Mouse (Mus musculus): ENCODE data around the gene Myt1l. TPM values are rescaled to one million over a fixed set of nuclear protein-coding genes. Genes with fewer than 3 reads are reported as not detected.

The Myt1l gene
- polyA plus RNA-seq, 1 experiment from 2014 or later = 331 TPM

DNA sequence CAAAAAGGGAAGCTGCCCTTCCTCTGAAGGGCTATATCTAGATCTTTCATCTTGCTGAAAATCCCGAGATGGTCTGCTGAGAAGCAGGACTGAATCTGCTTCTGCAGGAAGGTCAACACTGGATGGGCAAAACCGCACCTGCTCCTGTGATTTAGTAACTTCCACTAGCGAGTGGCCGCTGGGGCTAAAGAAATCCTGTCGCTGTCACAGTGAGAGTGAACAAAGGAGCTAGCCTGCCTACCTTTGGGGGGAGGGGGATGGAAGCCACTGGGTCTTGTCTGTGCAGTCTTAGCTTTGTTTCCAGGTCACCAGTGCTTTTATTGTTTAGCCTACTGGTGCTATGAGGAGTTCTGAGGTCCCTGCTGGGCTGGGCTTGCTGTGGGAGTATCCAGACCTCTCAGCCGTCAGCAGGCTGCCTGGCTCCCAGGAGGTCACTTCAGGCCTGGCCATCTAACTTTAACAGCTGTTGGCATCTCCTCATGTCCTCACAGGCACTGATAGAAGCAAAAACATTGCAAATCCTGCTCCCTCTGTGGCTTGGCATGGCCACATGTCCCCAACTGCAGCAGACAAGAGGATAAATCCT, 173.6 kb downstream of the Myt1l start:
- no peaks in the 10 kb centered on the region for H3K9me3 ChIP-seq
- H3K4me3 ChIP-seq = no peak overlapping the region
- no peak overlapping the region for H3K9ac ChIP-seq
- H3K4me1 ChIP-seq = peaks cover 60% of the 10 kb centered on the region
- H3K4me2 ChIP-seq = no peak overlapping the region
- WGBS = 5% methylated on average over 6 of the region's 6 CpGs
- no peaks in the 10 kb centered on the region for H3K27me3 ChIP-seq (replicated peaks)
- H3K27ac ChIP-seq = peak overlapping the region; percentile 75
- H3K36me3 ChIP-seq (replicated peaks) = no peaks in the 10 kb centered on the region
- ATAC-seq (replicated peaks) = no peak

DNA sequence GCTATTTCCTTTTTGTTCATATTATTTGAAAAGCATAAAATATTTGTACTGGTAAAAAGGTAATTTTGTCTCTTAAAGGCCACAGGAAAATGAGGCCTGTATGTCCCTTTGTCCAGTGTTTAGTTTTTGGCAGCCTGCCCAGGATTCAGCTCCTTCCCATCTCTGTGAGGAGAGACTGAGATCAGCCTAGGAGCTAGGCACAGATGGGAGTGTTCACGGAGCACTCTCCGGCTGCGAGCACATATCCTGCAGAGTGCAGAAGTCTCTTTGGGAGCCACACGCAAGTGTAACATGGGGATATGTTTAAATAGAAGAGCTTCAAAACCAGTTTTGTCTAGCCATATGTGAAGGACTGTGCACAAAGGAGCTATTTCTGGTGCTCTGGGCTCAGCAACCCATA, 174.4 kb downstream of the Myt1l start:
- no peak for ATAC-seq (replicated peaks)
- Histone ChIP-seq H3K4me3 (no peak overlapping the region), H3K36me3 (replicated peaks) (no peaks in the 10 kb centered on the region), H3K9me3 (no peaks in the 10 kb centered on the region), H3K27ac (peak overlapping the region; percentile 75), H3K9ac (no peak overlapping the region), H3K4me1 (peaks cover 55% of the 10 kb centered on the region), H3K27me3 (replicated peaks) (no peaks in the 10 kb centered on the region), H3K4me2 (no peak overlapping the region)
- 30% methylated on average over 4 of the region's 4 CpGs for WGBS

GRCm38 (mm10) chr12:29703541-29703940, 175.4 kb downstream of the Myt1l start:
- H3K9ac ChIP-seq = no peak overlapping the region
- no peaks in the 10 kb centered on the region for H3K9me3 ChIP-seq
- no peak overlapping the region for H3K4me3 ChIP-seq
- H3K27me3 ChIP-seq (replicated peaks) = no peaks in the 10 kb centered on the region
- WGBS = 75% methylated on average over 8 of the region's 8 CpGs
- H3K27ac ChIP-seq = peak overlapping the region; percentile 75; the same call in 1 of the 2 replicates
- no peaks in the 10 kb centered on the region for H3K36me3 ChIP-seq (replicated peaks)
- ATAC-seq (replicated peaks) = no peak
- H3K4me1 ChIP-seq = peaks cover 46% of the 10 kb centered on the region
- H3K4me2 ChIP-seq = no peak overlapping the region

DNA sequence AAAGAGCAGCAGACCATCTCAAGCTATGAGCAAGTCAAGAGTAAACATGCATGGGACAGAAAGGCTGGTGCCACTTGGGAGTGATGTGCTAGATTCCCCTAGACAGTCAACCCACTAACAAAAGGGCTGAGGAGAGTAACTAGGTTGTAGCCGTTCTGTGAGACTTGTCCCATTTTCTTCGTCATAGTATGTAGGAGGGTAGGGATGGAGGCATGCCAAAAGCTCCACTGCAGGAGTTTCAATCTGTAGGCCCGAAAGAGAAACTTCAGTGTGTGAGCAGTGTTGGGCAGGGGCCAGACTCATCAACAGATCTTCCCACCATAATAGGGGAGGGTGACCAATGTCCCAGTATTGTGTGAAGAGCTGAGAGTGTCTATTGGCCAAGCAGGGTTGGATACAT, 178.9 kb downstream of the Myt1l start:
- Histone ChIP-seq H3K9me3 (no peaks in the 10 kb centered on the region), H3K4me1 (peaks cover 16% of the 10 kb centered on the region), H3K4me3 (no peak overlapping the region), H3K27ac (no peak overlapping the region), H3K36me3 (replicated peaks) (no peaks in the 10 kb centered on the region), H3K9ac (no peak overlapping the region), H3K27me3 (replicated peaks) (no peaks in the 10 kb centered on the region), H3K4me2 (no peak overlapping the region)
- no peak for ATAC-seq (replicated peaks)
- 77% methylated on average over 3 of the region's 3 CpGs for WGBS

GRCm38 (mm10) chr12:29708166-29708565, 180.0 kb downstream of the Myt1l start:
- no peak overlapping the region for H3K4me2 ChIP-seq
- no peak for ATAC-seq (replicated peaks)
- H3K4me1 ChIP-seq = peaks cover 8% of the 10 kb centered on the region
- no peak overlapping the region for H3K9ac ChIP-seq
- no peaks in the 10 kb centered on the region for H3K27me3 ChIP-seq (replicated peaks)
- no peaks in the 10 kb centered on the region for H3K36me3 ChIP-seq (replicated peaks)
- H3K9me3 ChIP-seq = no peaks in the 10 kb centered on the region
- no peak overlapping the region for H3K27ac ChIP-seq
- 73% methylated on average over 3 of the region's 3 CpGs for WGBS
- H3K4me3 ChIP-seq = no peak overlapping the region

DNA sequence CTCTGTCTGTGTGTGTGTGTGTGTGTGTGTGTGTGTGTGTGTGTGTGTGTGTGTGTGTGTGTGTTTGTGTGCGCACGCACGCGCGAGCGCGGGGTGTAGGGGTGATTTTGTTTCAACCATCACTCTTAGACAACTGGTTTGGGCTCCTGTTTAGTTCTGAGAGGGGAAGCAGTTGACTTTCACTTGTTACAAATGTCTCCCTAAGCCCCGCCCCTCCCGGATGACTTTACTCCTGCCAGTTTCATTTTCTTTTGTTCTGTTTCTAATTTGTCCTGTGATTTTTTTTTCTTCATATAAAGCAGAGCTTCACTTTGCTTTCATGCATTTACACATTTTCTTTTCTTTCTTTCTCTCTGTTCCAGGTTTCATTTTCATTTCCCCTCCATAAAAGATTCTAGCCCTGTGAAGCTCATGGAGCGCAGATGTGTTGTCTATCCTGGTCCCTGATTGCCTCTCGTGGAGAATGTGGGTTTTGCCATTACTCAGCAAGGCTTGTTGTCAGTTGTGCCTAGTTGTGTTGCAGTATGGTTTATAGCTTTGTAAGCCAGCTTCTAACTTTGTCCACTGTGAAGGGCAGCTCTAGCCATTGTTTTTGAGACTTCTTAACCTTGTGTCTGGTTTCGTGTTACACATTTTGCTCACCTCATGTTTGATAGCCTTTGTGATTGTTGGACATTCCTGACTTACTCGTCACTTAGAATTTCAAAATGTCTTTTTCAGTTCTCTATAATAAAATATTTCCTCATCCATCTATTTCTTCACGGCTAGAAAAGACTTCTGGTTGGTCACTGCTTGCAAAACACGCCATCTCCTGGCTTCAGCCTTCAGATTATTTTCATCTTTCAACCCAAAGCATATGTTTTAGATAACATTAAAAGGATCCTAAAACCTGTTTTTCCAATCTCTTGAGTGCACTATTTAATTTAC, 184.9 kb downstream of the Myt1l start:
- Histone ChIP-seq H3K9me3 (no peaks in the 10 kb centered on the region), H3K4me3 (no peak overlapping the region), H3K27me3 (replicated peaks) (no peaks in the 10 kb centered on the region), H3K27ac (0 out of 2 replicates have a peak overlapping the region, but pooled peaks have one; percentile 34), H3K36me3 (replicated peaks) (no peaks in the 10 kb centered on the region), H3K4me2 (no peak overlapping the region), H3K9ac (no peak overlapping the region), H3K4me1 (0 out of 2 replicates have a peak, but pooled peaks cover 2% of the 10 kb centered on the region)
- 84% methylated on average over 15 of the region's 15 CpGs for WGBS
- ATAC-seq (replicated peaks) = no peak

- Histone ChIP-seq H3K4me1 (peaks cover 12% of the 10 kb centered on the region), H3K4me2 (no peak overlapping the region), H3K9ac (no peak overlapping the region; the same call in 1 of the 2 replicates), H3K36me3 (replicated peaks) (no peaks in the 10 kb centered on the region), H3K9me3 (no peaks in the 10 kb centered on the region), H3K4me3 (no peak overlapping the region), H3K27me3 (replicated peaks) (no peaks in the 10 kb centered on the region), H3K27ac (peak overlapping the region; percentile 61)
- 0 out of 2 replicates have a peak, but pooled peaks have one; percentile 52 for ATAC-seq (replicated peaks)
- 53% methylated on average over 17 of the region's 17 CpGs for WGBS
These were observed 195.6 kb downstream of the Myt1l start for GRCm38 (mm10) chr12:29723722-29724338.

DNA sequence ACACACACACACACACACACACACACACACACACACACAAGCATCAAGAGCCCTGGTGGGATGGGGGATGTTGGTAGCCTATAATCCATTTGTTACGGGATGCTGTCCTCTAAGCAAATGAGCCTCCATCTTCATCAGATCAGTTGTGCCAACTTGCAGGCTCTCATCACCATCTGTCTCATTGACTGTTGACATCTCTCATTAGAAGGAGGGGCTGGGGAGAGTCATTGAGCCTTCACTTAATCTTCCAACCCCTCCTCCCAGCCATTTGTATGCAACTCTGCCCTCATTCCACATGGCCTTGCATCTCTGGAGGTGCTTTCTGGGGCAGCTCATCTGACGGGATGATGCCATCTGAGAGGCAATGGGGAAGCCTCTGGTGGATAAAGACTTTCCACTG, 200.1 kb downstream of the Myt1l start:
- no peak overlapping the region for H3K4me2 ChIP-seq
- no peaks in the 10 kb centered on the region for H3K27me3 ChIP-seq (replicated peaks)
- no peaks in the 10 kb centered on the region for H3K36me3 ChIP-seq (replicated peaks)
- 68% methylated on average over 2 of the region's 2 CpGs for WGBS
- no peak overlapping the region for H3K27ac ChIP-seq
- no peak for ATAC-seq (replicated peaks)
- H3K9me3 ChIP-seq = no peaks in the 10 kb centered on the region
- H3K9ac ChIP-seq = no peak overlapping the region
- peaks cover 13% of the 10 kb centered on the region for H3K4me1 ChIP-seq
- no peak overlapping the region for H3K4me3 ChIP-seq

DNA sequence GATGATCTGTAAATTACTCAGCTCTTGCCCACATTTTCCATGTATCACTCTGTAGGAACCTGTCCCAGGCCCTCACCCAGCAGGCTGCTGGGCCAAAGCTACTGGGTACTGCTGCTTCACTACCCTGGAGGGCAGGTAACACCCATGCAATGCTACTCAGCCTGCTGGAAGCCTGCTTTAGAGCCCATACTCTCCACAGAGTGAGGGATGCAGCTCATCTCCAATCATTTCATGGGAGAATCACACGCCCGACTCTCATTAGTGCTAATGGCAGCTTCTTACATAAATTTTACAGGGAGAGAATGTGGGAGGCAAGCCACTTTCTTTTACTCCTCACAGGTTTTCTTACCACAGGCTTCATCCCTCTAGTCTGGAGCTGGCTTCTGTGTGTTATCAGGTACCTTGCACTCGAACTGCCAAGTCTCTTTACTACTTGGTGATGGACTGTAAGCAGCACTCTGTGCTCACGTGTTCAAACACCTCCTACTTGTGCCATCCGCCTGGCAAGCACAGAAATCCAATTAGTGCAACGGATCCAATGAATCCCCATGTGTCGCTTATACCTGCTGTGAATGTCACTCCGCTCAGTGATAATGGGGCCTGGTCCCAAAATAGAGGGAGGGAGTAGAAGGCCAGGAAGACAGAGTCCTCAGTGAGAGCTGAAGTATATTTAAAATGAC, 212.3 kb downstream of the Myt1l start:
- no peaks in the 10 kb centered on the region for H3K36me3 ChIP-seq (replicated peaks)
- H3K9ac ChIP-seq = no peak overlapping the region
- peak overlapping the region; percentile 60 for H3K27ac ChIP-seq
- H3K9me3 ChIP-seq = no peaks in the 10 kb centered on the region
- H3K27me3 ChIP-seq (replicated peaks) = no peaks in the 10 kb centered on the region
- peaks cover 18% of the 10 kb centered on the region for H3K4me1 ChIP-seq
- peak; percentile 41 for ATAC-seq (replicated peaks)
- no peak overlapping the region for H3K4me3 ChIP-seq
- no peak overlapping the region for H3K4me2 ChIP-seq
- WGBS = 49% methylated on average over 8 of the region's 8 CpGs

- WGBS = 87% methylated on average over 6 of the region's 6 CpGs
- H3K27ac ChIP-seq = peak overlapping the region; percentile 48
- H3K36me3 ChIP-seq (replicated peaks) = no peaks in the 10 kb centered on the region
These were observed 213.0 kb downstream of the Myt1l start for GRCm38 (mm10) chr12:29741181-29741580.

DNA sequence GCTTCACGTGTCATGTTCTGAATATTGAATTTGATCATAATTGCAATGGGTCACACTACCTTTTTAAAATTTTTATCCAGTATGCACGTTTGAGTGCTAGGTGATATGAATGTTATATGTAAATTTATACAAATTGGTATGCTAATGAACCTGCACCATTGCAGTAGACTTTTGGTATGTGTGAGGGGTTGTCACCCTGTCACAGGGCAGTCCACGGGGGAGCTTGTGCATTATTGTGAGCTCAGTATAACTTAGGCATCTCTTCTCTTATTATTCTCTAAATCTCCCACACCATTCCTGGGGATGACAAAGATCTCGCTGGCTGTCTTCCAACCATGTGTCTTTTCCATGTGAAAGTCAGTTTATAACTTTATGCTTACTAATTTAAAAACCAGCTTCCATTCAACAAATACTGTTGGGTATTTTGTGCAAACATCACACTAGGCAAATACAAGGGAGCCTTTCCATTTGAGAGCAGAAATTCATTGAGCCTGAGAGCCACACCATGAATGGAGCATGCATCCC, 222.5 kb downstream of the Myt1l start:
- peak; percentile 77; the same call in 1 of the 2 replicates for ATAC-seq (replicated peaks)
- Histone ChIP-seq H3K9me3 (no peaks in the 10 kb centered on the region), H3K36me3 (replicated peaks) (no peaks in the 10 kb centered on the region), H3K27ac (0 out of 2 replicates have a peak overlapping the region, but pooled peaks have one; percentile 1), H3K27me3 (replicated peaks) (no peaks in the 10 kb centered on the region), H3K4me1 (no peaks in the 10 kb centered on the region), H3K4me3 (no peak overlapping the region), H3K9ac (no peak overlapping the region), H3K4me2 (no peak overlapping the region)
- 56% methylated on average over 4 of the region's 4 CpGs for WGBS

More at GRCm38 (mm10) chr12:29741181-29741580, 213.0 kb downstream of the Myt1l start:
- Histone ChIP-seq H3K27me3 (replicated peaks) (no peaks in the 10 kb centered on the region), H3K9ac (no peak overlapping the region), H3K4me2 (no peak overlapping the region), H3K4me3 (no peak overlapping the region), H3K9me3 (no peaks in the 10 kb centered on the region), H3K4me1 (peaks cover 18% of the 10 kb centered on the region)
- no peak for ATAC-seq (replicated peaks)
